Mouse (Mus musculus) stomach, embryonic 14.5 days (tissue): Measurements from ENCODE around the gene Plcb1. TPM values are rescaled to one million over a fixed set of nuclear protein-coding genes. Genes with fewer than 3 reads are reported as not detected.

ENCODE experiments used
- ATAC-seq: fragments of 200-750 bp; cut with Nextera tagmentation; 2 replicates; pipeline ENCODE4 v1.8.0; 2017; ENCODE audit warnings: low read depth, moderate TSS enrichment; ENCODE audit not compliant: insufficient number of reproducible peaks, insufficient read depth, low FRiP score
- H3K27ac ChIP-seq: fragments of 300-500 bp; sonication (generic); 2 replicates; pipeline ENCODE4 v1.5.1; 2014; ENCODE audit warnings: mild to moderate bottlenecking, low read length, moderate library complexity, mixed read lengths
- H3K27me3 ChIP-seq: fragments of 300-500 bp; sonication (generic); 2 replicates; pipeline ENCODE4 v1.6.1; 2014; ENCODE audit warnings: low read length, control low read depth, mixed read lengths; ENCODE audit not compliant: control insufficient read depth, insufficient read depth
- H3K36me3 ChIP-seq: fragments of 300-500 bp; sonication (generic); 2 replicates; pipeline ENCODE4 v1.6.1; 2014; ENCODE audit warnings: mild to moderate bottlenecking, control low read depth, low read length, moderate library complexity, mixed read lengths; ENCODE audit not compliant: control insufficient read depth, insufficient read depth
- H3K4me1 ChIP-seq: fragments of 300-500 bp; sonication (generic); 2 replicates; pipeline ENCODE4 v1.6.1; 2014; ENCODE audit warnings: low read length, control low read depth, mixed read lengths; ENCODE audit not compliant: control insufficient read depth, insufficient read depth
- H3K4me2 ChIP-seq: fragments of 300-500 bp; sonication (generic); replicated peaks from 2 replicates; pipeline ENCODE4 v1.6.1; 2014; ENCODE audit warnings: low read depth, low read length, control low read depth
- H3K4me3 ChIP-seq: fragments of 300-500 bp; sonication (generic); 2 replicates; pipeline ENCODE4 v1.5.1; 2014; ENCODE audit warnings: low read depth, low read length, control low read depth
- H3K9ac ChIP-seq: fragments of 300-500 bp; sonication (generic); replicated peaks from 2 replicates; pipeline ENCODE4 v1.6.1; 2014; ENCODE audit warnings: low read depth, mild to moderate bottlenecking, control low read depth, low read length, moderate library complexity, mixed read lengths
- H3K9me3 ChIP-seq: fragments of 300-500 bp; sonication (generic); 2 replicates; pipeline ENCODE4 v1.6.1; 2016; ENCODE audit warnings: low read depth, low read length, control low read depth; ENCODE audit not compliant: control insufficient read depth
- WGBS: fragments of 180-500 bp; shearing (Covaris S2); extraction: QIAGEN DNeasy Blood & Tissue Kit; methylation state at CpG from one replicate; pipeline ENCODE4 v1.1.7; 2014; 5-methylcytosine and 5-hydroxymethylcytosine counted together
- polyA plus RNA-seq: library from polyadenylated mRNA; unstranded; fragments of >200 nt; fragmentation: Nextera tagmentation; extraction: Ambion mirVana; gene quantifications from 2 replicates; pipeline ENCODE4 v1.2.1, GENCODE M21; 2014

Plcb1 gene
- polyA plus RNA-seq, 1 experiment from 2014 or later = 25.3 TPM

- 83% methylated on average over 7 of the region's 7 CpGs for WGBS
- ATAC-seq = no peak; the same call in 1 of the 2 replicates
- Histone ChIP-seq H3K4me1 (no peaks in the 10 kb centered on the region), H3K27ac (no peak overlapping the region), H3K9me3 (no peaks in the 10 kb centered on the region), H3K36me3 (no peaks in the 10 kb centered on the region), H3K27me3 (no peaks in the 10 kb centered on the region), H3K4me3 (no peak overlapping the region), H3K9ac (no peak overlapping the region), H3K4me2 (no peak overlapping the region)
These were observed 537.5 kb downstream of the Plcb1 start for GRCm38 (mm10) chr2:135323276-135323954.

DNA sequence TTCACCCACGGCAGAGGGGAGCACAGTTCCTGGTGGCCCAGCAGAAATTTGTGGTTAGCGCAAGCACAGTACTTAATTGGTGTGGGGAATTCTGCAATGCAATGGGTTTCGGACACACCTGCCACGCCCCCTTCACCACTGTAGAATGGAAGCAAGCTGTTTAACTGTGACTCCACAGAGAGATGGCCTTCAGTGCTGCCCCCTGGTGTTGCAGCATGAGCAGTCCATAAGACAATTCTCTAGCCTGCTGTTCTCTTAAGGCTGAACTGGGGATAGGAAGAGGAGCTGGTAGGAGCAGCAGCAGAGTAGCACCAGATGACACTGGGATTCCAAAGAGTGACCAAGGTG lies 538.1 kb downstream of the Plcb1 start:
- Histone ChIP-seq H3K4me1 (no peaks in the 10 kb centered on the region), H3K9ac (no peak overlapping the region), H3K36me3 (no peaks in the 10 kb centered on the region), H3K27ac (no peak overlapping the region), H3K4me3 (no peak overlapping the region), H3K27me3 (no peaks in the 10 kb centered on the region), H3K9me3 (no peaks in the 10 kb centered on the region), H3K4me2 (no peak overlapping the region)
- peak; percentile 75; the same call in 1 of the 2 replicates for ATAC-seq
- WGBS = 50% methylated on average over 4 of the region's 4 CpGs

DNA sequence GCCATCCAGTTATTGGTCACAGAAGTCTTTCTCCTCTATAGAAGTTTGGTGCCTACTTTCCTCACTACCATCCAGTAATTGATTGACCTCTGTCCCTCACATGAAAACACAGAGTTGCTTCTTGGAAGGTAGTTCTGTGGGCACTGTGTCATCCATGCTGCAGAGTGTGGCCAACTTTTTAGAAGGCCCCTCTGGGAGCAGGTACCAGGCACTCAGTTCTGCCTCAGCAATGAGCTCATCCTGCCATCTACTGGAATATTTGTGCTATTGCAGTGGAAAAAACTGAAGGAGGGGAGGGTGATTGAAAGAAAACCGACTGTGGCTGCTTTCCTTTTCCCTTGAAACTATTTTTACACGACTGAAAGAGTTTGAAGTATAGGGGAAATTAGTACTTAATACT lies 542.9 kb downstream of the Plcb1 start:
- Histone ChIP-seq H3K9ac (no peak overlapping the region), H3K27me3 (no peaks in the 10 kb centered on the region), H3K4me3 (no peak overlapping the region), H3K4me2 (no peak overlapping the region), H3K36me3 (no peaks in the 10 kb centered on the region), H3K27ac (no peak overlapping the region), H3K4me1 (no peaks in the 10 kb centered on the region), H3K9me3 (no peaks in the 10 kb centered on the region)
- no peak for ATAC-seq
- WGBS = 3% methylated on average over 2 of the region's 2 CpGs

GRCm38 (mm10) chr2:135329782-135330545 lies 544.1 kb downstream of the Plcb1 start:
- H3K36me3 ChIP-seq = no peaks in the 10 kb centered on the region
- no peak overlapping the region for H3K27ac ChIP-seq
- H3K9ac ChIP-seq = no peak overlapping the region
- no peaks in the 10 kb centered on the region for H3K4me1 ChIP-seq
- peak; percentile 81; the same call in 1 of the 2 replicates for ATAC-seq
- no peak overlapping the region for H3K4me3 ChIP-seq
- H3K4me2 ChIP-seq = peak overlapping the region; percentile 32; the same call in 1 of the 2 replicates
- no peaks in the 10 kb centered on the region for H3K9me3 ChIP-seq
- no peaks in the 10 kb centered on the region for H3K27me3 ChIP-seq
- 8% methylated on average over 14 of the region's 14 CpGs for WGBS

DNA sequence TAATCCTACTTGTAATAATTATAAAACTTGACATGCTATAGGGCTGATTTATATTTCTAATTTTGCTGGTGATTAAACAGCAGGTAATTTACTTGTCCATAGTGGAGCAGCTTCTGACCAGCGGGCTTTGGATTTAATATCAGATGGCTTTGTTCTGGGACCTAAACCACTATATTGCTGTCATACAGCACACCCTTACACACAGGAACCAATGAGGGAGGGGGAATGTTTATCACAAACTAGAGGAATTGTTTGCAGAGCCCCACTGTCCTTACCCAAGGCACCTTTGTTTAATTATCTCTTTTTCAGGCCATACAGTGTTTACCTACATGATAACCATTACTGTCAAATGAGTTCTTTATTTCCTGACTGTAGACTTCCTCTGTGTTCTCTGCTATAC lies 546.0 kb downstream of the Plcb1 start:
- Histone ChIP-seq H3K36me3 (no peaks in the 10 kb centered on the region), H3K27ac (no peak overlapping the region), H3K9ac (no peak overlapping the region), H3K9me3 (no peaks in the 10 kb centered on the region), H3K27me3 (no peaks in the 10 kb centered on the region), H3K4me2 (no peak overlapping the region), H3K4me3 (no peak overlapping the region), H3K4me1 (no peaks in the 10 kb centered on the region)
- ATAC-seq = no peak
- WGBS = 77% methylated on average over 1 of the region's 1 CpGs

GRCm38 (mm10) chr2:135356311-135356710 lies 570.4 kb downstream of the Plcb1 start:
- Histone ChIP-seq H3K4me3 (no peak overlapping the region), H3K4me1 (no peaks in the 10 kb centered on the region), H3K27ac (no peak overlapping the region), H3K4me2 (no peak overlapping the region), H3K9me3 (no peaks in the 10 kb centered on the region), H3K27me3 (no peaks in the 10 kb centered on the region), H3K9ac (no peak overlapping the region), H3K36me3 (no peaks in the 10 kb centered on the region)
- no peak for ATAC-seq
- WGBS = 22% methylated on average over 1 of the region's 1 CpGs

DNA sequence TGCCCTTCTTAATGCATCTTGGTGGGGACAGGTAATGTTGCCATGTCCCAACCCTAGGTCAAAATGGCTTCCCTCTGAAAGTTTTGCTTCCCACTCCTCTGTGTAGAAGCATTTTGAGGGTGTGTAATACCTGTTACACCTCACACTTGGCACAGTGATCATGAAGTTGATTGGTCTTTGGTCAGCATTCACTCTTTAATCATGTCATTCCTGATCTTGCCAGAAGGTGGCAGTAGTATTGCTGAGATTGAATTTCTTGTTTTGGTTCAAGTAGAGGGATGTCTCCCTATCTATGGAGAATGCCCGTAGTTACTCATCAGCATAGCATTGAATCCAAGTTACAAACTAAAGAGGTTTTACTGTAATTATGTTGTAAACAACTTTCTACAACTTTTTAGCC lies 575.9 kb downstream of the Plcb1 start:
- 14% methylated on average over 1 of the region's 1 CpGs for WGBS
- H3K4me1 ChIP-seq = no peaks in the 10 kb centered on the region
- ATAC-seq = no peak
- no peaks in the 10 kb centered on the region for H3K9me3 ChIP-seq
- H3K36me3 ChIP-seq = no peaks in the 10 kb centered on the region
- H3K27ac ChIP-seq = no peak overlapping the region
- H3K4me2 ChIP-seq = no peak overlapping the region
- no peak overlapping the region for H3K4me3 ChIP-seq
- H3K9ac ChIP-seq = no peak overlapping the region
- H3K27me3 ChIP-seq = no peaks in the 10 kb centered on the region

DNA sequence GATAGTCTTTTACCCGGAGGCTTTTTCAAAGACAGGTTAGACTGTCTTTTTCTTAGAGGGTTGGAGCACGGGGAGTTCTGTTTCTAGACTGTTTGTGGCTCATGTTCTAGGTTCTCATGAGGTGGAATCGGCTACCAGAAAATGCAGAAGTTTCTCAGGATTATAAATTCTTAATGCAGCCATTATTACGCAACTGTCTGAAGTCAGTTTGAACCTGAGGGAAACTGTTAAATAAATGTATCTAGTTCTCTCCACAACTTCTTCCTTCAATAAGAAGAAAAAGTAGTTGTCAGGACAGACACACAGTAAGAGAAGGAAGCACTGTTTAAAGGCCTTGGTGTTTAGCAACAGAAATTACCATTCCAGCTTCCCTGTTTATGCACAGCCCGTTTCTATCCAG lies 577.1 kb downstream of the Plcb1 start:
- H3K9ac ChIP-seq = no peak overlapping the region
- WGBS = 81% methylated on average over 5 of the region's 5 CpGs
- no peaks in the 10 kb centered on the region for H3K27me3 ChIP-seq
- no peaks in the 10 kb centered on the region for H3K9me3 ChIP-seq
- H3K36me3 ChIP-seq = no peaks in the 10 kb centered on the region
- no peak overlapping the region for H3K27ac ChIP-seq
- no peak for ATAC-seq
- no peak overlapping the region for H3K4me3 ChIP-seq
- no peak overlapping the region for H3K4me2 ChIP-seq
- H3K4me1 ChIP-seq = no peaks in the 10 kb centered on the region
